Mouse (Mus musculus) intestine, embryonic 14.5 days (tissue): ENCODE data around the gene Rgs3. TPM values are rescaled to one million over a fixed set of nuclear protein-coding genes. Genes with fewer than 3 reads are reported as not detected.

ENCODE experiments used
- ATAC-seq: fragments of 200-750 bp; cut with Nextera tagmentation; replicated peaks from 2 replicates; pipeline ENCODE4 v1.8.0; 2017; ENCODE audit warnings: low read depth, moderate number of reproducible peaks, moderate TSS enrichment, moderate library complexity; ENCODE audit not compliant: low FRiP score, low TSS enrichment
- DNase-seq: peaks from one replicate; pipeline ENCODE4 v3.0.0-alpha.2; 2018; ENCODE audit warnings: low spot score
- H3K27ac ChIP-seq: fragments of 300-500 bp; sonication (generic); 2 replicates; pipeline ENCODE4 v1.5.1; 2014; ENCODE audit warnings: low read depth, mild to moderate bottlenecking, control low read depth
- H3K27me3 ChIP-seq: fragments of 300-500 bp; sonication (generic); replicated peaks from 2 replicates; pipeline ENCODE4 v1.6.1; 2014; ENCODE audit warnings: low read length, control low read depth; ENCODE audit not compliant: control insufficient read depth, insufficient read depth
- H3K36me3 ChIP-seq: fragments of 300-500 bp; sonication (generic); 2 replicates; pipeline ENCODE4 v1.6.1; 2014; ENCODE audit warnings: low read length, control low read depth; ENCODE audit not compliant: control insufficient read depth, insufficient read depth
- H3K4me1 ChIP-seq: fragments of 300-500 bp; sonication (generic); replicated peaks from 2 replicates; pipeline ENCODE4 v1.6.1; 2014; ENCODE audit warnings: low read length, control low read depth, mixed read lengths; ENCODE audit not compliant: control insufficient read depth, insufficient read depth
- H3K4me2 ChIP-seq: fragments of 300-500 bp; sonication (generic); 2 replicates; pipeline ENCODE4 v1.6.1; 2014; ENCODE audit warnings: low read length
- H3K4me3 ChIP-seq: fragments of 300-500 bp; sonication (generic); 2 replicates; pipeline ENCODE4 v1.5.1; 2014; ENCODE audit warnings: low read depth, low read length, control low read depth, mixed read lengths
- H3K9ac ChIP-seq: fragments of 300-500 bp; sonication (generic); 2 replicates; pipeline ENCODE4 v1.6.1; 2014; ENCODE audit warnings: mild to moderate bottlenecking, low read length
- H3K9me3 ChIP-seq: fragments of 300-500 bp; sonication (generic); 2 replicates; pipeline ENCODE4 v1.6.1; 2016; ENCODE audit warnings: low read length, control low read depth; ENCODE audit not compliant: control insufficient read depth
- WGBS: fragments of 180-500 bp; shearing (Covaris S2); extraction: QIAGEN DNeasy Blood & Tissue Kit; methylation state at CpG from one replicate; pipeline ENCODE4 v1.1.7; 2014; 5-methylcytosine and 5-hydroxymethylcytosine counted together
- polyA plus RNA-seq: library from polyadenylated mRNA; unstranded; fragments of >200 nt; fragmentation: Nextera tagmentation; extraction: Ambion mirVana; gene quantifications from 2 replicates; pipeline ENCODE4 v1.2.1, GENCODE M21; 2014

The Rgs3 gene
- polyA plus RNA-seq, 1 experiment from 2014 or later, result 35.0 TPM

GRCm38 (mm10) chr4:62643401-62643800, 83.8 kb downstream of the Rgs3 start:
- no peaks in the 10 kb centered on the region for H3K27me3 ChIP-seq
- 82% methylated on average over 8 of the region's 8 CpGs for WGBS
- no peaks in the 10 kb centered on the region for H3K9me3 ChIP-seq
- no peaks in the 10 kb centered on the region for H3K36me3 ChIP-seq
- no peak overlapping the region for H3K4me3 ChIP-seq
- no peak overlapping the region for H3K27ac ChIP-seq
- DNase-seq (no peak), ATAC-seq (no peak)
- no peak overlapping the region for H3K9ac ChIP-seq
- peaks cover 13% of the 10 kb centered on the region for H3K4me1 ChIP-seq
- no peak overlapping the region for H3K4me2 ChIP-seq

- no peak overlapping the region for H3K4me3 ChIP-seq
- 55% methylated on average over 11 of the region's 11 CpGs for WGBS
- ATAC-seq (no peak), DNase-seq (no peak)
- no peaks in the 10 kb centered on the region for H3K36me3 ChIP-seq
- no peak overlapping the region for H3K27ac ChIP-seq
- peaks cover 13% of the 10 kb centered on the region for H3K4me1 ChIP-seq
- H3K4me2 ChIP-seq, result no peak overlapping the region
- no peaks in the 10 kb centered on the region for H3K27me3 ChIP-seq
- H3K9me3 ChIP-seq, result no peaks in the 10 kb centered on the region
- H3K9ac ChIP-seq, result no peak overlapping the region
These were observed 84.6 kb downstream of the Rgs3 start for GRCm38 (mm10) chr4:62644031-62644793.

- Histone ChIP-seq H3K4me1 (peaks cover 8% of the 10 kb centered on the region), H3K9me3 (no peaks in the 10 kb centered on the region), H3K27me3 (no peaks in the 10 kb centered on the region), H3K4me3 (no peak overlapping the region), H3K27ac (no peak overlapping the region), H3K36me3 (no peaks in the 10 kb centered on the region), H3K9ac (no peak overlapping the region), H3K4me2 (no peak overlapping the region)
- DNase-seq (no peak), ATAC-seq (no peak)
- WGBS, result 53% methylated on average over 9 of the region's 9 CpGs
These were observed 87.1 kb downstream of the Rgs3 start for GRCm38 (mm10) chr4:62646556-62647248.

GRCm38 (mm10) chr4:62648848-62649247, 89.2 kb downstream of the Rgs3 start:
- H3K4me3 ChIP-seq, result no peak overlapping the region
- H3K9me3 ChIP-seq, result no peaks in the 10 kb centered on the region
- H3K9ac ChIP-seq, result no peak overlapping the region
- ATAC-seq (no peak), DNase-seq (no peak)
- peaks cover 11% of the 10 kb centered on the region for H3K4me1 ChIP-seq
- no peak overlapping the region for H3K4me2 ChIP-seq
- H3K36me3 ChIP-seq, result no peaks in the 10 kb centered on the region
- H3K27ac ChIP-seq, result no peak overlapping the region
- no peaks in the 10 kb centered on the region for H3K27me3 ChIP-seq
- 83% methylated on average over 3 of the region's 3 CpGs for WGBS

- WGBS, result 71% methylated on average over 8 of the region's 8 CpGs
- H3K27me3 ChIP-seq, result no peaks in the 10 kb centered on the region
- peaks cover 11% of the 10 kb centered on the region for H3K4me1 ChIP-seq
- ATAC-seq, result no peak
- H3K4me3 ChIP-seq, result no peak overlapping the region
- no peak for DNase-seq
- no peak overlapping the region for H3K27ac ChIP-seq
- H3K9me3 ChIP-seq, result no peaks in the 10 kb centered on the region
- no peak overlapping the region for H3K4me2 ChIP-seq
- no peak overlapping the region for H3K9ac ChIP-seq
- no peaks in the 10 kb centered on the region for H3K36me3 ChIP-seq
These were observed 90.0 kb downstream of the Rgs3 start for GRCm38 (mm10) chr4:62649536-62650230.

- 27% methylated on average over 7 of the region's 7 CpGs for WGBS
- ATAC-seq (no peak), DNase-seq (no peak)
- H3K36me3 ChIP-seq, result no peaks in the 10 kb centered on the region
- no peaks in the 10 kb centered on the region for H3K9me3 ChIP-seq
- peaks cover 11% of the 10 kb centered on the region for H3K4me1 ChIP-seq
- no peak overlapping the region for H3K9ac ChIP-seq
- no peak overlapping the region for H3K27ac ChIP-seq
- no peak overlapping the region for H3K4me3 ChIP-seq
- no peak overlapping the region for H3K4me2 ChIP-seq
- H3K27me3 ChIP-seq, result no peaks in the 10 kb centered on the region
These were observed 91.6 kb downstream of the Rgs3 start for GRCm38 (mm10) chr4:62651179-62651760.

GRCm38 (mm10) chr4:62652215-62652614, 92.6 kb downstream of the Rgs3 start:
- peaks cover 11% of the 10 kb centered on the region for H3K4me1 ChIP-seq
- no peak overlapping the region for H3K4me2 ChIP-seq
- no peaks in the 10 kb centered on the region for H3K36me3 ChIP-seq
- no peak for ATAC-seq
- H3K9ac ChIP-seq, result no peak overlapping the region
- no peak overlapping the region for H3K27ac ChIP-seq
- H3K9me3 ChIP-seq, result no peaks in the 10 kb centered on the region
- H3K27me3 ChIP-seq, result no peaks in the 10 kb centered on the region
- H3K4me3 ChIP-seq, result no peak overlapping the region
- WGBS, result 41% methylated on average over 4 of the region's 4 CpGs
- DNase-seq, result no peak

GRCm38 (mm10) chr4:62652921-62653757, 93.5 kb downstream of the Rgs3 start:
- Histone ChIP-seq H3K36me3 (no peaks in the 10 kb centered on the region), H3K4me1 (peaks cover 11% of the 10 kb centered on the region)

More at GRCm38 (mm10) chr4:62652921-62653757, 93.5 kb downstream of the Rgs3 start:
- H3K4me3 ChIP-seq, result no peak overlapping the region
- no peaks in the 10 kb centered on the region for H3K27me3 ChIP-seq
- H3K9me3 ChIP-seq, result no peaks in the 10 kb centered on the region
- H3K27ac ChIP-seq, result no peak overlapping the region
- H3K9ac ChIP-seq, result no peak overlapping the region
- ATAC-seq (no peak), DNase-seq (no peak)
- WGBS, result 69% methylated on average over 12 of the region's 12 CpGs
- H3K4me2 ChIP-seq, result no peak overlapping the region
